In genomic region chr15:60760015-60760437, GRCm38 (mm10) we compare ENCODE assay signal across 8 mouse cellular contexts.
DNase-seq lines count a peak whose midpoint lies in the region; ATAC-seq and TF ChIP-seq lines count a peak whose summit lies in the region.

No protein-coding gene starts in this region.

- DNase-seq in Muller cell, postnatal 12 days (ENCODE audit: inconsistent ontology term), result peak; percentile 42
- DNase-seq in heart, postnatal 14 days, result peak; percentile 57 to 69
- peak; percentile 37 for DNase-seq in layer of hippocampus, adult 11-12 months (ENCODE audit: low spot score)
- peak; percentile 66 to 76 for DNase-seq in lung, postnatal 4 days
- peak; percentile 4 to 7 for DNase-seq in spleen, postnatal 36 days (ENCODE audit: low spot score in 2 of 2)

- no peak for ATAC-seq in monocyte, adult 5-6 weeks (replicated peaks; ENCODE audit: insufficient number of reproducible peaks, low FRiP score, low TSS enrichment, poor library complexity, severe bottlenecking)

- no peak overlapping the region for H3K4me3 ChIP-seq in bone marrow, adult 2 months (replicated peaks; ENCODE audit: control insufficient read depth, low read depth, low read length)
- H3K4me3 ChIP-seq in embryonic fibroblast, embryonic 13.5 days (ENCODE audit: insufficient read depth, low read length), result no peak overlapping the region

- peak; percentile 63 for TF ChIP-seq CTCF in bone marrow, adult 2 months (IDR thresholded peaks at IDR 0.05; ENCODE audit: control insufficient read depth, insufficient read depth, low read length)
- peak; percentile 55 for TF ChIP-seq CTCF in embryonic fibroblast, embryonic 13.5 days (IDR thresholded peaks at IDR 0.05; ENCODE audit: borderline replicate concordance, insufficient read depth, low read length)

- no peaks in the 10 kb centered on the region for H3K4me1 ChIP-seq in bone marrow, adult 2 months (ENCODE audit: control insufficient read depth, insufficient read depth, low read length)
- H3K4me1 ChIP-seq in embryonic fibroblast, embryonic 13.5 days (ENCODE audit: control insufficient read depth, insufficient read depth, low read length), result no peaks in the 10 kb centered on the region

- 32% methylated on average over 6 of the region's 6 CpGs for WGBS in bone marrow, adult 2 months

- no peak for TF ChIP-seq POLR2A in bone marrow, adult 2 months (IDR thresholded peaks at IDR 0.05; ENCODE audit: borderline replicate concordance, control insufficient read depth, low read depth, low read length)
- no peak for TF ChIP-seq POLR2A in embryonic fibroblast, embryonic 13.5 days (IDR thresholded peaks at IDR 0.05; ENCODE audit: low read depth, low read length)

- no peak overlapping the region for H3K27ac ChIP-seq in bone marrow, adult 2 months (ENCODE audit: control insufficient read depth, insufficient read depth, low read depth, low read length, poor library complexity)
- H3K27ac ChIP-seq in embryonic fibroblast, embryonic 13.5 days (ENCODE audit: insufficient read depth, low read length), result no peak overlapping the region

- intact Hi-C loops in heart, postnatal 14 days (cut with DNase I), result loop anchor here (2.0 kb wide), 1 partner anchor 337 kb away; no protein-coding TSS in a partner anchor

Comparison
In these comparisons a context has a peak if more than half of its experiments do, and no peak if none do; other contexts are left out.
1. DNase-seq: peak in every context shown above with its lines; median percentile 71 in lung, postnatal 4 days; 63 in heart, postnatal 14 days; 42 in Muller cell, postnatal 12 days; 37 in layer of hippocampus, adult 11-12 months; 6 in spleen, postnatal 36 days.